Mouse (Mus musculus): ENCODE data around the gene Gm10778. TPM values are rescaled to one million over a fixed set of nuclear protein-coding genes. Genes with fewer than 3 reads are reported as not detected.
"Not testable (repeated sequence)": the region's sequence is repeated elsewhere in the genome, so short reads cannot be mapped to it uniquely, and the experiment has no call there.

Gene Gm10778
- polyA plus RNA-seq, 1 experiment: 0.40 TPM

GRCm38 (mm10) chr10:81627836-81628220 is 21.0 kb upstream of the Gm10778 start:
- H3K27ac ChIP-seq (ENCODE audit: insufficient read depth, low read length): peak overlapping the region; percentile 87
- H3K36me3 ChIP-seq (ENCODE audit: control insufficient read depth, insufficient read depth, low read length): no peaks in the 10 kb centered on the region
- no peak for DNase-seq (ENCODE audit: low read depth in 1 of 2, low spot score in 2 of 2)
- peaks cover 4% of the 10 kb centered on the region; the same call in 1 of the 2 replicates for H3K4me1 ChIP-seq (ENCODE audit: control insufficient read depth, insufficient read depth, insufficient read length)
- TF ChIP-seq POLR2A (IDR thresholded peaks at IDR 0.05; ENCODE audit: low read depth, low read length) (no peak), CTCF (IDR thresholded peaks at IDR 0.05; ENCODE audit: extremely low read depth, insufficient read depth, insufficient read length, insufficient replicate concordance) (no peak)
- WGBS: 32% methylated on average over 7 of the region's 7 CpGs
- H3K27me3 ChIP-seq (ENCODE audit: control insufficient read depth, insufficient read depth, low read length): no peaks in the 10 kb centered on the region
- peak overlapping the region; percentile 91 for H3K4me3 ChIP-seq (ENCODE audit: extremely low read depth, insufficient read depth, insufficient read length)

GRCm38 (mm10) chr10:81628390-81628789 is 20.5 kb upstream of the Gm10778 start, which contains the start of gene Ankrd24:
Gene Ankrd24 (plus strand): TSS chr10:81628540.
- Histone ChIP-seq H3K27ac (ENCODE audit: insufficient read depth, low read length) (peak within 1 kb of the TSS; percentile 87), H3K4me3 (ENCODE audit: extremely low read depth, insufficient read depth, insufficient read length) (peak within 1 kb of the TSS; percentile 91), H3K36me3 (ENCODE audit: control insufficient read depth, insufficient read depth, low read length) (no peaks in the 10 kb centered on the region), H3K27me3 (ENCODE audit: control insufficient read depth, insufficient read depth, low read length) (no peaks in the 10 kb centered on the region), H3K4me1 (ENCODE audit: control insufficient read depth, insufficient read depth, insufficient read length) (peaks cover 4% of the 10 kb centered on the region; the same call in 1 of the 2 replicates)
- no peak for TF ChIP-seq CTCF (IDR thresholded peaks at IDR 0.05; ENCODE audit: extremely low read depth, insufficient read depth, insufficient read length, insufficient replicate concordance)
- TF ChIP-seq POLR2A (IDR thresholded peaks at IDR 0.05; ENCODE audit: low read depth, low read length): no peak
- 91% methylated on average over 16 of the region's 16 CpGs for WGBS
- no peak for DNase-seq (ENCODE audit: low read depth in 1 of 2, low spot score in 2 of 2)

DNA sequence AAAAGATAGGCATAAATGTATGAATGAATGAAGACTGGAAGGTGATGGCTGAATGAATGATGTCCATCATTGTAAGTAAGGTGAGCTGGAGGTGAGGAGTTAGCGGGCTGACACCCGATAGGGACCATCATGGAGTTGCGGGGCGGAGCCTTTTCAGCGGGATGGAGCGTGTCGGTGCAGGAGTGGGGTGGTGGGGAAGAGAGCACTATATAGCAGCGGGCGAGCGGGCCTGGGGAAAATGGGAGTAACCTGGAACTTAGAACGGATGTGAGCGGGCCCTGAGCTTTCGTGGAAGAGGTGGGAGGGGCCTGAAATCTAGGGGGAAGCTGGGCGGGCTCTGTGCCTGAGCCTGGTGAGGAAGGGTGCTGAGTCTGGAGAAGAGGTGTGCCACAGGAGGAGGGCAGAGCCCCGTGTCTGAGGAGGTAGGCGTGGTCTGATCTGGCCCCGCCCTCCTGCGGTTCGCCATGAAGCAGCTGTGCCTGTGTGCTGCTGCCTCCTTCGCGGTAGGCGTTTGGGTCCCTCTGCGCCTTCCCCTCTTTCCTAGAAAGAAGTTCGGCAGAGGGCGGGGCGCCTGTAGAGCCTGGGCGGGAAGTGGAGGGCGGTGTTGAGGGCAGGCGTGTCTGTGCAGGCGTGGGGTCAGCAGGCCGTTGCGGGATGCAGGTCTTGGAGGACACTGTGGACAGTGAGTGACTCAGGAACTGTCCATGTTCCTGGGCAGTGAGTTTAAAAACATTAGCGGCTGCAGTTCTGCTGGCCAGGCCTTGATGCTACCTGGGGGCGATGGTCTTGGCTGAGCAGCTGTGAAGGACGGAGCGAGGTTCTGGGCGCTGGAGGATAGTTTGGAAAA is 15.4 kb upstream of the Gm10778 start:
- Histone ChIP-seq H3K27ac (ENCODE audit: insufficient read depth, low read length) (no peak overlapping the region), H3K27me3 (ENCODE audit: control insufficient read depth, insufficient read depth, low read length) (no peaks in the 10 kb centered on the region), H3K4me3 (ENCODE audit: extremely low read depth, insufficient read depth, insufficient read length) (peak overlapping the region; percentile 43), H3K36me3 (ENCODE audit: control insufficient read depth, insufficient read depth, low read length) (no peaks in the 10 kb centered on the region), H3K4me1 (ENCODE audit: control insufficient read depth, insufficient read depth, insufficient read length) (peaks cover 6% of the 10 kb centered on the region; the same call in 1 of the 2 replicates)
- DNase-seq (ENCODE audit: low read depth in 1 of 2, low spot score in 2 of 2): peak; percentile 47 to 76
- TF ChIP-seq CTCF (IDR thresholded peaks at IDR 0.05; ENCODE audit: extremely low read depth, insufficient read depth, insufficient read length, insufficient replicate concordance) (no peak), POLR2A (IDR thresholded peaks at IDR 0.05; ENCODE audit: low read depth, low read length) (no peak)
- WGBS: 6% methylated on average over 36 of the region's 37 CpGs

GRCm38 (mm10) chr10:81636338-81636737 is 12.5 kb upstream of the Gm10778 start:
- Histone ChIP-seq H3K4me1 (ENCODE audit: control insufficient read depth, insufficient read depth, insufficient read length) (peaks cover 6% of the 10 kb centered on the region; the same call in 1 of the 2 replicates), H3K4me3 (ENCODE audit: extremely low read depth, insufficient read depth, insufficient read length) (no peak overlapping the region), H3K27me3 (ENCODE audit: control insufficient read depth, insufficient read depth, low read length) (no peaks in the 10 kb centered on the region), H3K36me3 (ENCODE audit: control insufficient read depth, insufficient read depth, low read length) (no peaks in the 10 kb centered on the region), H3K27ac (ENCODE audit: insufficient read depth, low read length) (no peak overlapping the region)
- WGBS: 39% methylated on average over 8 of the region's 8 CpGs
- DNase-seq (ENCODE audit: low read depth in 1 of 2, low spot score in 2 of 2): no peak
- no peak for TF ChIP-seq POLR2A (IDR thresholded peaks at IDR 0.05; ENCODE audit: low read depth, low read length)
- no peak for TF ChIP-seq CTCF (IDR thresholded peaks at IDR 0.05; ENCODE audit: extremely low read depth, insufficient read depth, insufficient read length, insufficient replicate concordance)

- H3K36me3 ChIP-seq (ENCODE audit: control insufficient read depth, insufficient read depth, low read length): no peaks in the 10 kb centered on the region
- no peak overlapping the region for H3K4me3 ChIP-seq (ENCODE audit: extremely low read depth, insufficient read depth, insufficient read length)
- no peak for DNase-seq (ENCODE audit: low read depth in 1 of 2, low spot score in 2 of 2)
- H3K27me3 ChIP-seq (ENCODE audit: control insufficient read depth, insufficient read depth, low read length): no peaks in the 10 kb centered on the region
- WGBS: 81% methylated on average over 6 of the region's 6 CpGs
- H3K27ac ChIP-seq (ENCODE audit: insufficient read depth, low read length): no peak overlapping the region
- peaks cover 13% of the 10 kb centered on the region; the same call in 1 of the 2 replicates for H3K4me1 ChIP-seq (ENCODE audit: control insufficient read depth, insufficient read depth, insufficient read length)
- TF ChIP-seq POLR2A (IDR thresholded peaks at IDR 0.05; ENCODE audit: low read depth, low read length) (no peak), CTCF (IDR thresholded peaks at IDR 0.05; ENCODE audit: extremely low read depth, insufficient read depth, insufficient read length, insufficient replicate concordance) (no peak)
Measured at GRCm38 (mm10) chr10:81638101-81638500, 10.8 kb upstream of the Gm10778 start.

GRCm38 (mm10) chr10:81640825-81641224 is 8.0 kb upstream of the Gm10778 start:
- DNase-seq (ENCODE audit: low read depth in 1 of 2, low spot score in 2 of 2); H3K36me3 ChIP-seq (ENCODE audit: control insufficient read depth, insufficient read depth, low read length): not testable (repeated sequence)
- WGBS: 67% methylated on average over 4 of the region's 4 CpGs

GRCm38 (mm10) chr10:81641566-81641965 is 7.3 kb upstream of the Gm10778 start:
- Histone ChIP-seq H3K27me3 (ENCODE audit: control insufficient read depth, insufficient read depth, low read length) (no peaks in the 10 kb centered on the region), H3K4me3 (ENCODE audit: extremely low read depth, insufficient read depth, insufficient read length) (no peak overlapping the region), H3K27ac (ENCODE audit: insufficient read depth, low read length) (no peak overlapping the region), H3K36me3 (ENCODE audit: control insufficient read depth, insufficient read depth, low read length) (no peaks in the 10 kb centered on the region), H3K4me1 (ENCODE audit: control insufficient read depth, insufficient read depth, insufficient read length) (peaks cover 7% of the 10 kb centered on the region; the same call in 1 of the 2 replicates)
- TF ChIP-seq CTCF (IDR thresholded peaks at IDR 0.05; ENCODE audit: extremely low read depth, insufficient read depth, insufficient read length, insufficient replicate concordance) (no peak), POLR2A (IDR thresholded peaks at IDR 0.05; ENCODE audit: low read depth, low read length) (no peak)
- DNase-seq (ENCODE audit: low read depth in 1 of 2, low spot score in 2 of 2): no peak
- 95% methylated on average over 2 of the region's 2 CpGs for WGBS

More at GRCm38 (mm10) chr10:81640825-81641224, 8.0 kb upstream of the Gm10778 start:
- H3K27ac ChIP-seq (ENCODE audit: insufficient read depth, low read length); H3K27me3 ChIP-seq (ENCODE audit: control insufficient read depth, insufficient read depth, low read length); H3K4me1 ChIP-seq (ENCODE audit: control insufficient read depth, insufficient read depth, insufficient read length); H3K4me3 ChIP-seq (ENCODE audit: extremely low read depth, insufficient read depth, insufficient read length): not testable (repeated sequence)
